Mouse (Mus musculus) neural tube, embryonic 15.5 days (tissue): ENCODE data around the gene Lrrc52. TPM values are rescaled to one million over a fixed set of nuclear protein-coding genes. Genes with fewer than 3 reads are reported as not detected.

ENCODE experiments used
- ATAC-seq: fragments of 200-750 bp; cut with Nextera tagmentation; 2 replicates; pipeline ENCODE4 v1.8.0; 2017; ENCODE audit warnings: mild to moderate bottlenecking, moderate TSS enrichment, moderate library complexity; ENCODE audit not compliant: low FRiP score
- H3K27ac ChIP-seq: fragments of 300-500 bp; sonication (generic); replicated peaks from 2 replicates; pipeline ENCODE4 v1.5.1; 2015; ENCODE audit warnings: mild to moderate bottlenecking, inconsistent platforms
- H3K27me3 ChIP-seq: fragments of 300-500 bp; sonication (generic); replicated peaks from 2 replicates; pipeline ENCODE4 v1.6.1; 2015; ENCODE audit warnings: inconsistent platforms
- H3K36me3 ChIP-seq: fragments of 300-500 bp; sonication (generic); 2 replicates; pipeline ENCODE4 v1.6.1; 2015; ENCODE audit warnings: inconsistent platforms
- H3K4me1 ChIP-seq: fragments of 300-500 bp; sonication (generic); 2 replicates; pipeline ENCODE4 v1.6.1; 2015; ENCODE audit warnings: inconsistent platforms
- H3K4me2 ChIP-seq: fragments of 300-500 bp; sonication (generic); 2 replicates; pipeline ENCODE4 v1.6.1; 2015; ENCODE audit warnings: inconsistent platforms, mild to moderate bottlenecking, moderate library complexity
- H3K4me3 ChIP-seq: fragments of 300-500 bp; sonication (generic); replicated peaks from 2 replicates; pipeline ENCODE4 v1.5.1; 2015; ENCODE audit warnings: mild to moderate bottlenecking, inconsistent platforms
- H3K9ac ChIP-seq: fragments of 300-500 bp; sonication (generic); replicated peaks from 2 replicates; pipeline ENCODE4 v1.6.1; 2015; ENCODE audit warnings: mild to moderate bottlenecking, inconsistent platforms
- H3K9me3 ChIP-seq: fragments of 300-500 bp; sonication (generic); replicated peaks from 2 replicates; pipeline ENCODE4 v1.6.1; 2016; ENCODE audit warnings: inconsistent platforms
- WGBS: fragments of 180-500 bp; shearing (Covaris S2); methylation state at CpG from one replicate; pipeline ENCODE4 v1.1.7; 2015; ENCODE audit warnings: mixed read lengths; 5-methylcytosine and 5-hydroxymethylcytosine counted together
- polyA plus RNA-seq: library from polyadenylated mRNA; unstranded; fragments of >200 nt; fragmentation: Nextera tagmentation; extraction: Ambion mirVana; gene quantifications from 2 replicates; pipeline ENCODE4 v1.2.1, GENCODE M21; 2015

Lrrc52 gene
- polyA plus RNA-seq, 1 experiment from 2014 or later, result 0.13 TPM

- H3K27ac ChIP-seq, result no peak overlapping the region
- H3K4me1 ChIP-seq, result no peaks in the 10 kb centered on the region
- H3K9me3 ChIP-seq, result no peaks in the 10 kb centered on the region
- H3K9ac ChIP-seq, result no peak overlapping the region
- no peak overlapping the region for H3K4me2 ChIP-seq
- H3K27me3 ChIP-seq, result no peaks in the 10 kb centered on the region
- H3K36me3 ChIP-seq, result no peaks in the 10 kb centered on the region
- ATAC-seq, result no peak
- WGBS, result 33% methylated on average over 4 of the region's 4 CpGs
- no peak overlapping the region for H3K4me3 ChIP-seq
These were observed 7.0 kb upstream of the Lrrc52 start for GRCm38 (mm10) chr1:167473585-167473984.

GRCm38 (mm10) chr1:167467916-167468315 lies 1.3 kb upstream of the Lrrc52 start:
- Histone ChIP-seq H3K27me3 (no peaks in the 10 kb centered on the region), H3K27ac (no peak overlapping the region), H3K9me3 (no peaks in the 10 kb centered on the region), H3K4me3 (no peak overlapping the region), H3K4me1 (peaks cover 3% of the 10 kb centered on the region), H3K9ac (no peak overlapping the region), H3K4me2 (no peak overlapping the region), H3K36me3 (no peaks in the 10 kb centered on the region)
- WGBS, result 56% methylated on average over 5 of the region's 5 CpGs
- no peak for ATAC-seq

GRCm38 (mm10) chr1:167457311-167457710 lies 9.3 kb downstream of the Lrrc52 start:
- WGBS, result 87% methylated on average over 3 of the region's 3 CpGs
- Histone ChIP-seq H3K9ac (no peak overlapping the region), H3K27ac (no peak overlapping the region), H3K27me3 (no peaks in the 10 kb centered on the region), H3K4me3 (no peak overlapping the region), H3K4me1 (no peaks in the 10 kb centered on the region), H3K9me3 (no peaks in the 10 kb centered on the region), H3K4me2 (no peak overlapping the region), H3K36me3 (no peaks in the 10 kb centered on the region)
- no peak for ATAC-seq

GRCm38 (mm10) chr1:167453048-167453447 lies 13.5 kb downstream of the Lrrc52 start:
- H3K4me2 ChIP-seq, result no peak overlapping the region
- 89% methylated on average over 3 of the region's 3 CpGs for WGBS
- no peak overlapping the region for H3K9ac ChIP-seq
- no peak overlapping the region for H3K27ac ChIP-seq
- no peak for ATAC-seq
- H3K4me1 ChIP-seq, result peaks cover 11% of the 10 kb centered on the region
- no peaks in the 10 kb centered on the region for H3K9me3 ChIP-seq
- no peaks in the 10 kb centered on the region for H3K36me3 ChIP-seq
- no peak overlapping the region for H3K4me3 ChIP-seq
- no peaks in the 10 kb centered on the region for H3K27me3 ChIP-seq

GRCm38 (mm10) chr1:167452456-167452855 lies 14.1 kb downstream of the Lrrc52 start:
- no peak overlapping the region for H3K4me2 ChIP-seq
- H3K4me1 ChIP-seq, result peaks cover 12% of the 10 kb centered on the region
- WGBS, result 73% methylated on average over 6 of the region's 6 CpGs
- H3K27ac ChIP-seq, result no peak overlapping the region
- H3K4me3 ChIP-seq, result no peak overlapping the region
- no peaks in the 10 kb centered on the region for H3K27me3 ChIP-seq
- H3K9me3 ChIP-seq, result no peaks in the 10 kb centered on the region
- H3K36me3 ChIP-seq, result no peaks in the 10 kb centered on the region
- no peak overlapping the region for H3K9ac ChIP-seq
- no peak for ATAC-seq

GRCm38 (mm10) chr1:167448598-167448997 lies 18.0 kb downstream of the Lrrc52 start:
- ATAC-seq, result peak; percentile 73; the same call in 1 of the 2 replicates
- Histone ChIP-seq H3K4me1 (peaks cover 12% of the 10 kb centered on the region), H3K4me3 (no peak overlapping the region), H3K9me3 (no peaks in the 10 kb centered on the region), H3K27ac (no peak overlapping the region), H3K27me3 (no peaks in the 10 kb centered on the region), H3K36me3 (no peaks in the 10 kb centered on the region), H3K4me2 (no peak overlapping the region), H3K9ac (no peak overlapping the region)
- WGBS, result 27% methylated on average over 7 of the region's 7 CpGs

- H3K9ac ChIP-seq, result no peak overlapping the region
- no peak for ATAC-seq
- WGBS, result 42% methylated on average over 6 of the region's 6 CpGs
- no peaks in the 10 kb centered on the region for H3K27me3 ChIP-seq
- no peak overlapping the region for H3K27ac ChIP-seq
- no peaks in the 10 kb centered on the region for H3K9me3 ChIP-seq
- no peak overlapping the region for H3K4me3 ChIP-seq
- H3K36me3 ChIP-seq, result no peaks in the 10 kb centered on the region
- no peak overlapping the region for H3K4me2 ChIP-seq
- H3K4me1 ChIP-seq, result peaks cover 12% of the 10 kb centered on the region
These were observed 18.5 kb downstream of the Lrrc52 start for GRCm38 (mm10) chr1:167448088-167448487.

- 83% methylated on average over 6 of the region's 6 CpGs for WGBS
- Histone ChIP-seq H3K27me3 (no peaks in the 10 kb centered on the region), H3K36me3 (no peaks in the 10 kb centered on the region), H3K4me2 (no peak overlapping the region), H3K9me3 (no peaks in the 10 kb centered on the region), H3K27ac (no peak overlapping the region), H3K9ac (no peak overlapping the region), H3K4me1 (peaks cover 12% of the 10 kb centered on the region), H3K4me3 (no peak overlapping the region)
- ATAC-seq, result no peak
These were observed 20.1 kb downstream of the Lrrc52 start for GRCm38 (mm10) chr1:167446516-167446915.

GRCm38 (mm10) chr1:167445167-167445566 lies 21.4 kb downstream of the Lrrc52 start:
- Histone ChIP-seq H3K9me3 (no peaks in the 10 kb centered on the region), H3K4me2 (no peak overlapping the region), H3K4me1 (peaks cover 12% of the 10 kb centered on the region), H3K4me3 (no peak overlapping the region), H3K9ac (no peak overlapping the region), H3K36me3 (no peaks in the 10 kb centered on the region), H3K27me3 (no peaks in the 10 kb centered on the region), H3K27ac (no peak overlapping the region)
- no peak for ATAC-seq
- 91% methylated on average over 4 of the region's 4 CpGs for WGBS

GRCm38 (mm10) chr1:167438231-167438885 lies 28.2 kb downstream of the Lrrc52 start:
- no peaks in the 10 kb centered on the region for H3K9me3 ChIP-seq
- ATAC-seq, result no peak
- H3K27ac ChIP-seq, result no peak overlapping the region
- H3K4me2 ChIP-seq, result no peak overlapping the region
- 0 out of 2 replicates have a peak, but pooled peaks cover 3% of the 10 kb centered on the region for H3K27me3 ChIP-seq
- H3K9ac ChIP-seq, result no peak overlapping the region
- 63% methylated on average over 9 of the region's 9 CpGs for WGBS
- H3K36me3 ChIP-seq, result no peaks in the 10 kb centered on the region
- H3K4me1 ChIP-seq, result no peaks in the 10 kb centered on the region
- no peak overlapping the region for H3K4me3 ChIP-seq

GRCm38 (mm10) chr1:167437091-167437490 lies 29.5 kb downstream of the Lrrc52 start:
- no peak for ATAC-seq
- Histone ChIP-seq H3K27me3 (0 out of 2 replicates have a peak, but pooled peaks cover 3% of the 10 kb centered on the region), H3K4me3 (no peak overlapping the region), H3K4me2 (no peak overlapping the region), H3K36me3 (no peaks in the 10 kb centered on the region), H3K9me3 (no peaks in the 10 kb centered on the region), H3K9ac (no peak overlapping the region), H3K4me1 (no peaks in the 10 kb centered on the region), H3K27ac (no peak overlapping the region)
- WGBS, result 85% methylated on average over 7 of the region's 7 CpGs

- Histone ChIP-seq H3K36me3 (no peaks in the 10 kb centered on the region), H3K4me1 (no peaks in the 10 kb centered on the region), H3K9me3 (no peaks in the 10 kb centered on the region), H3K9ac (no peak overlapping the region), H3K27ac (no peak overlapping the region), H3K4me2 (no peak overlapping the region), H3K27me3 (0 out of 2 replicates have a peak, but pooled peaks cover 3% of the 10 kb centered on the region), H3K4me3 (no peak overlapping the region)
- WGBS, result 87% methylated on average over 7 of the region's 7 CpGs
- ATAC-seq, result no peak
These were observed 30.2 kb downstream of the Lrrc52 start for GRCm38 (mm10) chr1:167436186-167436975.
